Mouse (Mus musculus) C2C12 (cell line): ENCODE results near the gene Rpl34.

Source experiments
- CEBPB ChIP-seq: IDR thresholded peaks from one replicate; pipeline ENCODE4 v1.6.1; 2011; ENCODE audit warnings: low read depth, mild to moderate bottlenecking, control low read depth, moderate library complexity
- CTCF ChIP-seq: IDR thresholded peaks from one replicate; pipeline ENCODE4 v1.5.1; 2011; ENCODE audit not compliant: control insufficient read depth, insufficient read depth, insufficient read length
- FOSL1 ChIP-seq: IDR thresholded peaks from one replicate; pipeline ENCODE4 v1.8.0; 2011; ENCODE audit warnings: mild to moderate bottlenecking, low read length; ENCODE audit not compliant: poor library complexity, insufficient read depth, severe bottlenecking
- MAX ChIP-seq: IDR thresholded peaks from one replicate; pipeline ENCODE4 v1.6.1; 2011; ENCODE audit warnings: mild to moderate bottlenecking, control low read depth
- MYOD1 ChIP-seq: IDR thresholded peaks from one replicate; pipeline ENCODE4 v1.6.1; 2011; ENCODE audit warnings: low read depth; ENCODE audit not compliant: control insufficient read depth, insufficient read length
- MYOG ChIP-seq: IDR thresholded peaks from one replicate; pipeline ENCODE4 v1.6.1; 2011; ENCODE audit not compliant: control insufficient read depth, insufficient read length; ENCODE audit errors: extremely low read depth
- USF1 ChIP-seq: IDR thresholded peaks from one replicate; pipeline ENCODE4 v1.6.1; 2011; ENCODE audit warnings: low read depth, mild to moderate bottlenecking, control low read depth, moderate library complexity

DNA sequence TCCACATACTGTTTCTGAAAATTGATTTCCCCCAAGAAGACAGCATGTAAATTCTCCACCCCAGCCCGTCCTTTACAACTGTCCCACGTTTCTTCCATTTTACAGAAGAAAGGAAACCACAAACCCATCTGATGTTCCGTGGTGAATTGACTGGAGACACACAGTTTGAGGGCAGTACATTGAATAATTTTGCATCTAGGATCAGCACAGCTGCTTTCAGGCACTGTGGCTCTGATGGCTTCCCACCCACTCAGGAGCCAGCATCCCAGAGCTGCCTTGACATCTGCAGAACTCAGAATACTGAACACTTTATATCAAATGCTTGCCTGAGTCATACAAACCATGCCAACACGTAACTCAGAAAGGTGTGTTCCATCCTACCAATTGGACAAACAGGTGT is 10.0 kb downstream of the Rpl34 start:
- no peak for TF ChIP-seq CTCF
- no peak for TF ChIP-seq MAX
- no peak for TF ChIP-seq MYOG
- no peak for TF ChIP-seq CEBPB
- TF ChIP-seq USF1, result no peak
- TF ChIP-seq MYOD1, result no peak
- no peak for TF ChIP-seq FOSL1
